Mouse (Mus musculus): ENCODE measurements around the gene Scel. TPM values are rescaled to one million over a fixed set of nuclear protein-coding genes. Genes with fewer than 3 reads are reported as not detected.

The Scel gene
- total RNA-seq, 1 experiment from 2014 or later, result not detected

DNA sequence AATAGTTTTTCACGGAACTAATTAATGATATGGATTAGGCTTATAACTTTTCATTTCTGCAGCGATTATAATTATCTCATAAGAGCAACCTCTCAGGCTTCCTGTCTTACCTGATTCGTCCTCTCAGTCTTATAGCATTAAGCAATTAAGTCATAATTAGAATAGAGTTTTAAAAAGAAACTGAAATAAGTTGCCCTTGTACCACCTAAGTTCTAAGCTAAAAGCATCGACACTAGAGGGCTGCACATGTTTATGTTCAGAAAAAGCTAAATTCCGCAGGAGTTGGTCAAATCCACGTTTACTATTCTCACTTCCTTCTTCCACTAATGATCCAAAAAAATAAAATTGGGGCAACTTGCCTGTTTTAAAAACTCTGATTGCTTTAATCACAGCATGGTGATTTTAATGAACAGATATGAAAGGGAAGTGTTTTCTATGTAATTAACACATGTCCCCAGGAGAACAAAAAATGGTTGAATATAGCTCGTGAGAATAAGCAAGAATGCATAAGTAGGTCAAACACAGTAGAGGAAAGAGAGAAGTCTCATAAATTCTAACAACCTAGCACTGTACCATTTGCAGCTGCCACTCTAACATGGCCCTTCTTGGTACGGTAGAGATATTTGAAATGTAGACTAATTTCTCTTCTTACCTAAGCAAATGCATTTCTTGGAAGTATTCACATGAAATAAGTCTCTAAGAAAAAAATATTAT is 48.4 kb downstream of the Scel start:
- ATAC-seq (replicated peaks; ENCODE audit: low read depth, poor library complexity, severe bottlenecking), result no peak

DNA sequence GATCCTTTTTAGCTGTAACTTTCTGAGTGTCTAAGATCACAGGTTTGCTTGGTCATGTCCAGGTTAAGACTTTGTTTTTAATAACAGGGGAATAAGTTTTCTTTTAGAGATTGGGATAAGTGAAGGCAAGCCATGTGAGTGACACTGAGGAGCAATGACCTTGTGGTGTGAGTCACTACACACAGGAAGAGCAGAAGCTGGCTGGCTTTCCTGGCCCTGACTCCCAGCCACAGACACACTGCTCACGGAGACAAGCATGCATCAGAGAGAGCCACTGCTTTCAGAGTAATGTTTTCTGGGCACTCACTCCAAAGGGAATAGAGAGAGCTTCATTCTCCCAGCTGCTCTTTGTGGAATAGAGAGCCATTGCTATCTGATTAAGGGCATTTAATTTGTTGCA is 54.8 kb downstream of the Scel start:
- no peak for ATAC-seq (replicated peaks; ENCODE audit: low read depth, poor library complexity, severe bottlenecking)

DNA sequence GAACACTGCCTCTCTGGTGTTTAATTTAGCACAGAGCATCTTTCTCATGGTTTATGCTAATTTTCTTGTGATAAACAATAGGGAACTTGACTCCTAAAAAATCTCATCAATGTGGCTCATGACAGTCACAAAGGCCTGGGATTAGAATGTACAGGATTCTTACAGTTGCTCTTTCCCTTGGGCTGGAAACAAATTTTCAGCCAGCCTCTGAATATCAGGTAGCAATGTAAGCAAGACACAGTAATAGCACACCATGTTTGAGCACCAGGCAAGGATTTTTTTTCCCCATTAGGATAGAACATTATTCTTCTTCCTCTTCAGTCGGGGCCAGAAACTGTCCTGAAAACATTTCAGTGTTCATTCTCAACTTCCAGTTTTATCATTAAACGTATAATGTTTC is 55.3 kb downstream of the Scel start:
- no peak for ATAC-seq (replicated peaks; ENCODE audit: low read depth, poor library complexity, severe bottlenecking)

DNA sequence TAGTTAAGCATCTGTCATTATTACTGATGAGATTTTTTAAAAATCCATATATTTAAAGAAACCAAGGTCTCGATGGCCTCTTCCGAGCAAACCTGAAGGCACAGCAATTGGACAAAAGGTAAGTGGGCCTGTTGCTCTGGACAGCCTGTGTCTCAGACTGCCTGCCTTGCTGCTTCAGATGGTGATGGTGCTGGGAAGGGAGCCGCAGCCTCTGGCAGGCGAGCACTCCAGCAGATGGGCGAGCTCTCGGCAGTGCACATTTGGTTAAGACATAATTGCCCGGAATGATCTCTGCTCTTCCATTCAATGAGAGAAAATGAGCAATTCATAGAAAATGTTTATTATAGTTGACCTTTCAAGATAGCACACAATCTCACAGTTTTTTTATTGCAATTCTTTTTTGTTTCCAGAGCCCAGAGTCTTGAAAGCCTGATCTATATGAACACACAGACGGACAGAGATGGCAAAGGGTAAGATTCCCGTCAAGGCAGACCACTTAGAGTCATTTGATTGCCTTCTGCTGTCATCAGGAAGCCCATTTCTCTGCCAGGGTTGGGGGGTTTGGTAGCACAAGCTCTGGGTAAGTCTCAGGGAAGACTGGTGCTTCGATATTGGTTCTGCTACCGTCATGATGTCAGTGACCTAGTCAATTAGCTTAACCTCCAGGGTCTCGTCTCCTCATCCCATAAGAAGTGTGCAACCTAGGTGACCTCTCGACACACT is 58.6 kb downstream of the Scel start:
- ATAC-seq (replicated peaks; ENCODE audit: low read depth, poor library complexity, severe bottlenecking), result no peak

DNA sequence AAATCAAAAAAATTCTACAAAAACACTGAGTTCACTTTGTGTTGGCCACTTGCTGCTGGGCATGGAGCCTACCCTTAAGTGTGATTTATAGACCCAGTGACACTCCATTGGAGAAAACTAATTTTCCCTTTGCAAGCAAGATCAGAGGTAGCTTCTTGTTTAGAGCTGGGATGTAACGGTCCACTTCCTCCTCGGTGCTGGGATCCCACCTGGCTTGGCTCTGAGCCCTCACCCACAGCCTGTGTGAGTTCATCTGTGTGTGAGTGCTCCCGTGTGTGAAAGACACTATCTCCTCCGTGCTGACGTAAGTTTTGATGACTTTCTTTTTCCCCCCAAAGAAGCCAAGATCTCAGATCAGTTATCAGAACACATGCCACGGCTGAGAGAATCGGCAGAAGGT is 62.7 kb downstream of the Scel start:
- no peak for ATAC-seq (replicated peaks; ENCODE audit: low read depth, poor library complexity, severe bottlenecking)

DNA sequence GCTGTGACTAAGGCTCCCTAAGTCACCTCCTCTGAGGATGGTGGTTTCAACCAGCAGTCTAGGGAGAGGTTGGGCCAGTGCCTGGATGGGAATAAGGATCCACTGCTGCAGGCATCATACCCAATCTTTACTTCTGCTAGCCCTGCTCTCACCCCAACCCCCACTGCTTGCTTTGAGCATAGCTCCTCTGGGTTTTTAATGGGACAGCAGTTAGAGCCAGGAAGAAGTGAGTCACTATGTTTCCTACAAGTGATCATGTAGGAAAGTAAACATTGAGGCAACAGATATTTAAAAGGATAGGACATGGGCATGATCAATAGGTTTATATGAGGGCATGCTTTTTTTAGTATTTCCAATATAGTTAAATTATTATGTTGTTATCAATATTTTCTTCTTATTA is 63.9 kb downstream of the Scel start:
- ATAC-seq (replicated peaks; ENCODE audit: low read depth, poor library complexity, severe bottlenecking), result no peak

DNA sequence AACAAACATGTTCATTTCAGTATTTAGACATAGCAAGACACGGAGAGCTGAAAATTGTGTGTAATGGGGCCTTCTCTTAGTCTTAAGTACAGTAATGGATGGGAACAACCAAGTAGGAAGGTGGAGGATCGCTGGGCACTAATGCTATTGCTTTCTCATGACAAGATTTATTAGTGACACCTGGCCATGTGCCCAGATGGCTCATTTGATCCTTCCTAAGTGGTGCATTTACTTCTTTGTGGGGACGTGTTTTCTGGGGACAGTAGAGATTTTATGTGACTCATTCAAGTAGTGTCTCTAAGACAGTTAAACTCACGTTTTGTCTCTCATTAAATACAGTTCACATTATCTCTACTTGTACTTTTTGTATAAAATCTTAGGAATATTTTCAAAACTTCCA is 73.5 kb downstream of the Scel start:
- ATAC-seq (replicated peaks; ENCODE audit: low read depth, poor library complexity, severe bottlenecking), result no peak

DNA sequence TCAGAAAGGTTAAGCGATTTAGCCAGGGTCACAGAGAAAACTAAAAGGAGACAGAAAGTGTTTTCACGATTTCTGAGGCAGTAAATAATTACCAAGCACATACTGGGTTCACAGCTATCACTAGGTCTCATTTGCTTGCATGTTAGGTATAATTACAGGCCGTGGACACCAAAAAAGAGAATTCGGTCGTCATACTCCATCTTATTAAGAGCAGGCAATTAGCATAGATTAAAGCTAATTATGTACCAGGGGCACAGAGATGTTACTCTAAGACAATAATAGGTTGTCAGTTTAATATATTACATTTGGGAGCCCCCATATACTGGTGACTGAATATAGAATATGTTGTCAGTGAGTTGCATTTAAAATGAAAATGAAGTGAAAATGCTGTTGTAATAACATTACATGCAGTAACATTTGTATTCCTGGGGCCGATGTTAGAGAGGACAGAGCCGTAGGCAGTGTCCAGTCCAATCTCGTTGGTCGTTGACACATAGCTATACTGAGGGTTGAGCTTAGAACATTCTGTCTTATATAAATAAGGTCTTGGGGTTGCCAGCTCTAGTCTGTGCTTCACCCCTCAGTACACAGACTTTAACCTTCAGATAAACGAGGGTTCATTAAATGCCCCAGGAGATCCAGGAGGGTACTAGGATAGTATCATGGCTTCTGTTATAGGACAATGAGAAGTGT is 74.2 kb downstream of the Scel start:
- no peak for ATAC-seq (replicated peaks; ENCODE audit: low read depth, poor library complexity, severe bottlenecking)

DNA sequence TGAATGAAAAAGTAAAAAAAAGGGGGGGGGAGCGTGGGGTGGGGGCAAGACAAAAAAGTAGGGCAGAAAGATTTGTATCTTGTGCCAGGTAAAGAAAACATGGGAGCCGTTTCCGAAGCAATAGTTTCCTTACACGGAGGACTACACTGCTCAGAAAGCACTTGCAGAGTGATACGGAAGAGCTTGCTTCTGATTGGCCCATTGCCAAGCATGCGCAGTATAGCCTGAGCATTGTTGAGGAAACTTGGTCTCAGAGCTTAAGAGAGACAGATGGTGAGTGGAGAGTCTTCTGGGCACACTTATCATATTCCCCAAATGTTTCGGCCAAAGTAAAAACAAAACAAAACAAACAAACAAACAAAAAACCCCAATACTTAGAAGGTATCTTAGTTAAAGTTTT is 76.7 kb downstream of the Scel start:
- no peak for ATAC-seq (replicated peaks; ENCODE audit: low read depth, poor library complexity, severe bottlenecking)

DNA sequence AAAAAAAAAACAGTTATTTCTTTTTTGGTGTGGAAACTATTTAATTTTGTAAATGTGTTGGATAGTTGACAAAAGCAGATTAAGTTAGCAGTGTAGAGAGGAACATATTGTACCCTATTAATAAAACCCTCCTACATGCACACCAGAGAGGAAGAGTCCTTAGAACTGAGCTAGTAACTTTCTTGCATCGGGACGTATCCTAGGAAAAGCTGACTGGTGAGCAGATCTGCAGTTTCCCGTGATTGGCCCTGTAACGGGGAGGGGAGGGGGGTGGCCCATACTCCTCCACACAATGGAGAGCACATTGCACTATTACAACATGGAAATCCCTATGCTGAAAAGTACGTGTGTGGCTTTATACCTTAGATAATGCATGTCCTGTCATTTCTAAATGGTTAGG is 82.7 kb downstream of the Scel start:
- no peak for ATAC-seq (replicated peaks; ENCODE audit: low read depth, poor library complexity, severe bottlenecking)

DNA sequence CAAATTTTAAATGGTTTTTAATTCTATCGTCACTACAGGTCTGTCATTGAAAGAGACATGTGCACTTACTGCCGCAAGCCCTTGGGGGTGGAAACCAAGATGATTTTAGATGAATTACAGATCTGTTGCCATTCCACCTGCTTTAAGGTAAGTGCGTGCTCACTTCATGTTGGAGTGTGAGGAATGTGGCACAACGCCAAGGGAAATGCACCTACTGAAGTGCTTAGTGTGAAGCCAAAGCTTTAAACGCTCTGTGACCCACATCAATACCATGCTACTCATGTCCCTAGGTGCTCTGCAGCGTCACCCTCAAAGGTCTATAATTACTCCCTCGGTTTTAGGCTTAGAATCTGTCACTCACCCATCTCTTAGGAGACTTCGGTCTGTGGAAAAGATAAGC is 94.9 kb downstream of the Scel start:
- ATAC-seq (replicated peaks; ENCODE audit: low read depth, poor library complexity, severe bottlenecking), result no peak

DNA sequence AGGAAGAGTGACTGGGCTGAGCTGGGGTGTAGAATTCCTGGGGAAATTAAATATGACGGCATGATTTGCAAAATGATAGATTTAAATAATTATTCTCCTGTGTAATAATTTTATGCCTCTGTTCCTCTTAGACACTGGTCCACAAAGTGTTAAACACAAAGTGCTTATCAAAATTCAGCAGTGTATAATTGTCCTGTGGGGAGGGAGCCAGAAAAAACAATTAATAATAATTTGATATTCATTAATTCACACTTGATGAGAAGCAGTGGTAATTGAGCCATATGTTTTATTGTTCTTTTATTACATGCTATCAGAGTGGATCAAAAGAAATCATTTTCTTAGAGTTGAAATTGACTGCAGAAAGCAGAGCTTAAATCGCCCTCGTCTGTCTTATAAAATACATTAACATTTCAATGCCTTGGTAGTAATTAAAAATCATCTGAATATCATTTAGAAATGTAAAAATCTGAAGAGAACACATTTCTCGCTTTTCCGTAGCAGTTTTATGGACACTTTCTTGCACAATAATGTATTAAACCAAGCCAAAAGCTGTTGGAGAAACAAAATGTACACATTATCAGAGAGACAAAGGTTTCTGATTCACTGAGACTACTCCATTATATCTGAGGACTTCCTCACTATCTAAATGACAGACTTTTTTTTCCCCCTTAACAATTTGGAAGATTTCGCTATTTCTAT is 100.6 kb downstream of the Scel start:
- ATAC-seq (replicated peaks; ENCODE audit: low read depth, poor library complexity, severe bottlenecking), result no peak

DNA sequence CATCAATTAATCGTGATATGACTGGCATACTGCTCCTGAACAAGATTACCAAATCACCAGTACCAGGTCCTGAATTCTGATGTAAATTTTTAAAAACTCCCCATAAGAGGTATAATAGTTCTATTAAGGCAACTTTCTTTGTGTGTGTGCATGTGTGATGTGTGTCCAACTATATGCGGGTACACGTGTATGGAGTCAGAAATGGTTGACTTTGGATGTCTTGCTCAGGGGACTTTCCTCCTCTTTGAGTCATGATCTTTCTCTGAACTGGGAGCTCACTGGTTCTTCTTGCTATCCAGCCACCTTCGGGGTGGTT is 101.1 kb downstream of the Scel start:
- no peak for ATAC-seq (replicated peaks; ENCODE audit: low read depth, poor library complexity, severe bottlenecking)

DNA sequence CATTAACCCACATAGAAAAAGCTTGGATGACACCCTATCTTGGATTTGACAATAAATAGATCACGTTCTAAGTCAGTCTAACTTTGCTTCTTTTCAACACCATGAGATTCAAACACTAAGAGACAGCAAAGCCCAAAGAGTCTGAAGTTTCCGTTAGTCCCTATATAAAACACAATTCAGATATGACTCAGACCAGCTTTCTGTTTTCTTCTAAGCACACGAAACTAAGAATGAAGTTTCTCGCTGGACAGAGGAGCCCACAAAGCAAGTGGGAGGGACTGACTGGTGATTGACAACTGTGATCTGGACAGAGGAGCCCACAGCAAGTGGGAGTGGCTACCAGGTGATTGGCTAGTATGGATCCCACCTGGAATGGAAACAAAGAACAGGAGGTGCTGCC is 106.6 kb downstream of the Scel start:
- no peak for ATAC-seq (replicated peaks; ENCODE audit: low read depth, poor library complexity, severe bottlenecking)

DNA sequence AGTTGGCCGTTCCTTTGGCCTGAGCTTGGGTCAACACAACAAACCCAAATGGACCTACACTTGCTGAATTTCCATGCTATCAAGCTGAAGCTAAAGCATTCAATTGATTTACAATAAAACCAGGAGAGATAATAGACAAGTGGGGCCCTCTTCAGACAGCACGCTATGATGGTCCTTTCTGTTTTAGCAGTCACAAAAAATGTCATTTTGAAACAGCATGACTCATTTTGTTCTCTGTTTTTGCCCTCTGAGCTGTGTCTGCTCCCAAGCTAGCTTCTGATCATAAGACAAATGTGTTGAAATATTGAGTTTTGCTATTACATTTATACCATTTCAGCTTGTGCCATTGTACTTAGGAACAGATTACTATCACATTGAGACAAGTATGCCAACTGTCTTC is 108.1 kb downstream of the Scel start:
- ATAC-seq (replicated peaks; ENCODE audit: low read depth, poor library complexity, severe bottlenecking), result no peak

DNA sequence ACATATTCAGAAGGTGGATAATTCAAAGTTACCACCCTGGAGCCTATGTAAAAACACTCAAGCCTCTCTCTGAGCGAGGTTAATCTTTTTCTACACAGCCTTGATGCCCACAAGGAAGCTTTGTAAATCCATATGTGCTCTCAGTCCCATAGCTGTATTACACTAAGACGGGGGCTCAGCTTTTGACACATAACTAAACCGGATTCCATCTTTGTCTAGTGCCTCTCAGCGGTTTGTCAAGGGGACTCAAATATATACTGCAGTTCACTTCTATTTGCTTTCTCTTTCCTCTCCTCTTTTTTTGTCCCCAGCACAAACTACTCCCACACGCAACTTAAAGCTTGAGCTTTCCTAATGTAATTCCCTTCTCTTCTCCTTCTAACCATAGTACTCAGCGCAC is 113.0 kb downstream of the Scel start:
- ATAC-seq (replicated peaks; ENCODE audit: low read depth, poor library complexity, severe bottlenecking), result no peak

DNA sequence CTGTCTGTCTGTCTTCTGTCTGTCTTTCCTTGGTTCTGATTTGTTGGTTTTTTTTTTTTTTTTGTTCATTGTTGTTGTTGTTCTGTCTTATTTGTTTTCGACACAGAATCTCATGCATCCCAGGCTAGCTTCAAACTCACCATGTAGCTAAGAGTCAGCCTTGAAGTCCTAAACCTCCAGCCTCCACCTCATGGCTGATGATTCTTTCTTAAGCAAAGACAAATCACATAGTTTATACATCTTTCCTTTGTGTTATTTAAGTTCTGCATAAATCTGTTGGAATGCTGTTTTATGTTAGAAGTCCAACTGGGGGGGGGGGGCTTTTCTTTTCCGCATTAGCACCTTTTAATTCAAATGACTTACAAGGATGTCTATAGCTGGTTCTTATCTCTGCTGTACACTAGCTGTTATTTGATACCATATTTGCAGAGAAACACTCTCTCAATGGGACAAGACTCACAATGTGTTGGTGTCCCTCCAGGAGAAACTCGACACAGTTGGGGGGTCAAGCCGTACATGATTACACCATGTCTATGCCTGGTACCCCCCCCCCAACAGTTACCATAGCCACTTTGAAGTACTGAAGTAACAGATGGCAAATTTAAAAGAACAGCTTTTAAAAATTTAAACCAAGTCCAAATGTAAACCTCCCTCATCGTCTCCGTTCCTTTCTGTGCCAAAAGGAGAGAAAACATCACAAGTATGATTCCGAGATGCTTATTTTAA is 116.7 kb downstream of the Scel start:
- ATAC-seq (replicated peaks; ENCODE audit: low read depth, poor library complexity, severe bottlenecking), result no peak

DNA sequence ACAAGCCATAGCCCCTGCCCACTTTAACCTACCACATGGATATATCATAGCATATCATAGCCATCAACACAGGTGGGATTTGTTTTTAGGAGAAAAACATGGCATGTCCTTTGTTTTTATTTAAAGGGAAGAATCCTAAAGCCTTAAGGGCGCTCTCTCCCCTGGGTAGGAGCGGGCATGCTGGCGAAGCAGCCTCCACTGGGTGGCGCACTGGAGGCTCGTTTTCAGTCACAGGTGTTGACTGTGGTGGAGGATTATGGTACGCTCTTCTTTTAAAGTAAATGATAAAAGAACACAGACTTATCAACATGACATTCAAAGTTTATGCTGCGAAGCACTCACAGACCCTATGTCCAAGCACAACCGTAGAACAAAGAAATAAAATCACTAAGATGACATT is 117.4 kb downstream of the Scel start:
- ATAC-seq (replicated peaks; ENCODE audit: low read depth, poor library complexity, severe bottlenecking), result peak; percentile 58; the same call in 1 of the 2 replicates

DNA sequence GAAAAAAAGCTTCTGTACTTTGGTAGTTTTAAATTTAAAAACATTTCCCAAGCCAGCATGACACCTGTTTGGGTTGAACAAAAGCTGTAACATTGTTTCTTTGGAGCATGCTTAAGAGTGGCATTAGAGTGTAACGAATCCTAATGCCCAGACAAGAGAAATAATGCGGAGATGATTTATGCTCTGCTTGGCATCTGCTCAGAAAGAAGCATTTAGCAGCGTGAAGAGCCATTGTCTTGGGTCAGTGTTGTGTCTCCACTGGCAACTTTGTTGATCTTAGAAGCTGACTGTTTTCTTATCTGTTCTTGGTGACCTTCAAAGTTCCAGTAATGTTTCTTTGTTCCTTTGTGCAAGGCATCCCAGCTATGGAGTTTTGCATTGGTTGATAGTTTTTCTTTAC is 130.8 kb downstream of the Scel start:
- no peak for ATAC-seq (replicated peaks; ENCODE audit: low read depth, poor library complexity, severe bottlenecking)

DNA sequence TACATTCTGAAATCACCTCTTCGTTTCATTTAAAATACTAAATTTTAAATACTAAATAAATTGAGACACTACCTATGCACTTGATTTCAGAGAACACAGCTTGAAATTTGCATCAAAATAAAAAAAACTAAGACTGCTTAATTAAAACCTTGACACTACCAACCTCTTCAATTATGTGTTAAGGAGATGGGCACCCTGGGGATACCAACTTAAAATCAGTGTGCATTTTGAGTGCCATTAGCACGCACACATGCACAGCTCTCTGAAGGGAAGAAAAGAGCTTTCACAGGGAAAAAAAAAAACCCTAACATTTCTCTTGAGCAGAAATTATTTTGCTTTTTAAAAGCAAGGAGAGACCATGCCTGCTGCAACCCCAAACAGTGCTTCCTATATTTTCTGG is 134.8 kb downstream of the Scel start:
- no peak for ATAC-seq (replicated peaks; ENCODE audit: low read depth, poor library complexity, severe bottlenecking)

All from common myeloid progenitor, adult 5-6 weeks (primary cell).